Mouse (Mus musculus): ENCODE measurements around the gene Gm11733. TPM values are rescaled to one million over a fixed set of nuclear protein-coding genes. Genes with fewer than 3 reads are reported as not detected.
A peak's percentile ranks its signal among the peaks of the same experiment; 100 is the strongest.
"Not testable (repeated sequence)": the region's sequence is repeated elsewhere in the genome, so short reads cannot be mapped to it uniquely, and the experiment has no call there.

Gene Gm11733
- not detected in 2 replicates for polyA plus RNA-seq (2015; fragmentation: Nextera tagmentation; extraction: Ambion mirVana)

DNA sequence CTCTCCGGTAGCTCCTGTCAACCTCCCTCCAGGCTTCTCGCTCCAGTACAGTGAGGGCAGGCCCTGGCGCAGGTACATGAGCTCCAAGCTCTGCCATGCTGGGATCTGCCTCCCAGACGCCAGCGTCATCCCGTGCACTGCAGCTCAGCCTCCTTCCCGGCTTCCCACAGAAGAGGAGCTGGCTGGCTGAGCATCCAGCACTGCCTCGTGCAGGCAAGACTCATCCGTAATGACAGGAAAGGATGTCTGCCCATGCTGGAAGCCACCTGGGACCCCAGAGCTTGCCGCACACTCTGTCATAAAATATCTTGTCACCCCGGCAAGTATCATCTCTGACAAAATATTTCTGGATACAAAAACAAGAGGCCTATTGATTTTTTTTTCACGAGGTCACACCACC is at the start of gene Gm11733:
Gene Gm11733 (plus strand): TSS at position 171 of the 400 bp plus-strand sequence.
- H3K4me1 ChIP-seq: peaks cover 34% of the 10 kb centered on the region
- H3K9ac ChIP-seq: 0 out of 2 replicates have a peak within 1 kb of the TSS, but pooled peaks have one; percentile 31
- peak within 1 kb of the TSS; percentile 34 for H3K4me3 ChIP-seq (replicated peaks)
- ATAC-seq (replicated peaks; ENCODE audit: low FRiP score): no peak
- WGBS: 33% methylated on average over 12 of the region's 12 CpGs
- H3K27me3 ChIP-seq: peaks cover 11% of the 10 kb centered on the region; the same call in 1 of the 2 replicates
- peak within 1 kb of the TSS; percentile 45; the same call in 1 of the 2 replicates for H3K27ac ChIP-seq
- no peaks in the 10 kb centered on the region; the same call in none of the 2 replicates for H3K9me3 ChIP-seq (replicated peaks)
- peak within 1 kb of the TSS; percentile 67 for H3K4me2 ChIP-seq
- H3K36me3 ChIP-seq: no peaks in the 10 kb centered on the region

DNA sequence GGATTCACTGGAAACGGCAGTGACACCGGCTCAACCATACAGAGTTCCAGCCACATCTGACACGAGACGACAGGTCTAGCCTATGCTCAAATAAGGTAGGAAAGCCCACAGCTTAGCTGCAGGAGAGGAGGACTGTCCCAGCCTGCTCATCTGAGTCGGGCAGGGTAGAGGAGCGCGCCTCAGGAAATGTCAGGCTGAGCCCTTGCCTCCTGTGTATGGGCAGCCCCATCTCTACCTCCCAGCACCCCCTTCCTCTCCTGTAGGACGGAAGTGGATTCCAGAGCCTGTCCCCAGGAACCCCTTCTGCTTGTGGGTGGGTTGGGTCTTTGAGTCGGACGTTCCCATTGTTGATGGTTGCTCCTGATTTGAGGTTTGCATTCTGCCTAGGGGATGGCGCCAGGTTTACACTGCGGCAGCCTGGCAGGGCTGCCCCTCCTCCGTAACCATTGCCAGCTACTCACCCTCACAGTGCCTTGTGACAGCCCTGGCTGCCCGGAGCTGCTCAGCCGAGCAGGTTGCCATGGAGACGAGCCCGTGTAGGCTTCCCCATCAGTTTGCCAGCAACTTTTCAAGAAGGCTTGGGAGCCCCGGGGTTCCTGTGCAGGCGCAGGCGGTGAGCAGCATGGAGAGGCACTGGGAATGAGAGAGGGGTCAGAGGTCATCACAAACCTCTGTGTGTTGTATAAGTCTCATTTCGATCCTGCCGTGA is 47.6 kb upstream of the Gm11733 start:
- H3K27ac ChIP-seq: peak overlapping the region; percentile 41; the same call in 1 of the 2 replicates
- ATAC-seq (replicated peaks; ENCODE audit: low FRiP score): peak; percentile 82
- H3K4me3 ChIP-seq (replicated peaks): no peak overlapping the region
- 0 out of 2 replicates have a peak, but pooled peaks cover 3% of the 10 kb centered on the region for H3K9me3 ChIP-seq (replicated peaks)
- no peak overlapping the region for H3K9ac ChIP-seq
- peak overlapping the region; percentile 39 for H3K4me2 ChIP-seq
- 25% methylated on average over 22 of the region's 22 CpGs for WGBS
- H3K36me3 ChIP-seq: no peaks in the 10 kb centered on the region
- H3K4me1 ChIP-seq: peaks cover 26% of the 10 kb centered on the region
- peaks cover 47% of the 10 kb centered on the region for H3K27me3 ChIP-seq

- 0 out of 2 replicates have a peak, but pooled peaks have one; percentile 17 for ATAC-seq (replicated peaks; ENCODE audit: low FRiP score)
- Histone ChIP-seq H3K27ac (no peak overlapping the region), H3K4me1 (peaks cover 31% of the 10 kb centered on the region), H3K9me3 (replicated peaks) (0 out of 2 replicates have a peak, but pooled peaks cover 3% of the 10 kb centered on the region), H3K9ac (no peak overlapping the region), H3K4me2 (peak overlapping the region; percentile 39), H3K27me3 (peaks cover 47% of the 10 kb centered on the region), H3K4me3 (replicated peaks) (no peak overlapping the region), H3K36me3 (no peaks in the 10 kb centered on the region)
- 44% methylated on average over 7 of the region's 7 CpGs for WGBS
Measured at GRCm38 (mm10) chr11:117437110-117437490, 47.1 kb upstream of the Gm11733 start.

DNA sequence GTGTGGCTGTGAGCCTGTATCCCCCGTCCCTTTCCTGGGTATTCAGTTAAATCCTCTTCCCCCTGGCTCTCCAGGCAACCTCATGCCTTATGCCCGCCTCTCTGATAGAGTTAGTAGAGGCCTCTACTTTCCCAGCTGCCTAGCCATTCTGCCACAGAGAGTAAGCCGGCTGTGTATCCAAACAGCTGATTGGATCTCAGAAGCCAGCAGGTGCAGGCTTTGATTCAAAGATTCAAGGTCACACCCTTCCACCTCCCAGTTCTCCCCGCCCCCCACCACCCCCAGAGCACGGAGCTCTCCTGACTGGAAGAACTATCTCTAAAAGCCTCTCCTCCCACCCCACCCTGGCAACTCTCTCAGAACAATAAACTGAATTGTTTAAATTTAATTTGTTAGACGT is 45.8 kb upstream of the Gm11733 start:
- Histone ChIP-seq H3K4me1 (peaks cover 31% of the 10 kb centered on the region), H3K36me3 (no peaks in the 10 kb centered on the region), H3K9ac (no peak overlapping the region), H3K4me2 (no peak overlapping the region), H3K27me3 (peaks cover 47% of the 10 kb centered on the region), H3K9me3 (replicated peaks) (no peaks in the 10 kb centered on the region), H3K4me3 (replicated peaks) (no peak overlapping the region), H3K27ac (no peak overlapping the region)
- 49% methylated on average over 6 of the region's 6 CpGs for WGBS
- no peak for ATAC-seq (replicated peaks; ENCODE audit: low FRiP score)

- Histone ChIP-seq H3K27ac (no peak overlapping the region), H3K4me2 (peak overlapping the region; percentile 52), H3K9me3 (replicated peaks) (no peaks in the 10 kb centered on the region), H3K27me3 (peaks cover 41% of the 10 kb centered on the region), H3K4me3 (replicated peaks) (peak overlapping the region; percentile 19), H3K36me3 (no peaks in the 10 kb centered on the region), H3K4me1 (peaks cover 36% of the 10 kb centered on the region), H3K9ac (peak overlapping the region; percentile 26; the same call in 1 of the 2 replicates)
- 0 out of 2 replicates have a peak, but pooled peaks have one; percentile 4 for ATAC-seq (replicated peaks; ENCODE audit: low FRiP score)
- 19% methylated on average over 22 of the region's 22 CpGs for WGBS
Measured at GRCm38 (mm10) chr11:117440865-117441425, 43.2 kb upstream of the Gm11733 start.

DNA sequence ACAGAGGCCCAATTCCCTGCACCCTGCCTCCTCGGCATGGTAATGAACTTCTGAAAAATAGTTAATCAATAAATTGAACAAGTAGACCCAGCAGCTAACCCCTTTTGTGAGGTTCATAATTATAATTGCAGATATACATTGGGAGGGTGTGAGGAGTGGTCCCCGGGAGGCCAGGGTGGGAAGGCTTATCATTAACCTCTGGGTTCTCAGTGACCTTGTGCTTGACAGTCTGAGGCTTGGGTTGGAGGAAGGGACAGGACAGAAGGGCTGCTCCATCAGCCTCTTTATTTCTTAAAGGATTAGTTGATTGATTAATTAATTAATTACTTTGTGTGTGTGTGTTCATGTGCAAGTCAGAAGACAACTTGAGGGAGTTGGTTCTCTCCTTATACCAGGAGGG is 40.1 kb upstream of the Gm11733 start:
- Histone ChIP-seq H3K36me3 (no peaks in the 10 kb centered on the region), H3K27me3 (peaks cover 29% of the 10 kb centered on the region), H3K9ac (no peak overlapping the region), H3K4me1 (peaks cover 23% of the 10 kb centered on the region), H3K4me3 (replicated peaks) (no peak overlapping the region), H3K4me2 (no peak overlapping the region), H3K27ac (no peak overlapping the region), H3K9me3 (replicated peaks) (no peaks in the 10 kb centered on the region)
- no peak for ATAC-seq (replicated peaks; ENCODE audit: low FRiP score)
- 76% methylated on average over 2 of the region's 2 CpGs for WGBS

DNA sequence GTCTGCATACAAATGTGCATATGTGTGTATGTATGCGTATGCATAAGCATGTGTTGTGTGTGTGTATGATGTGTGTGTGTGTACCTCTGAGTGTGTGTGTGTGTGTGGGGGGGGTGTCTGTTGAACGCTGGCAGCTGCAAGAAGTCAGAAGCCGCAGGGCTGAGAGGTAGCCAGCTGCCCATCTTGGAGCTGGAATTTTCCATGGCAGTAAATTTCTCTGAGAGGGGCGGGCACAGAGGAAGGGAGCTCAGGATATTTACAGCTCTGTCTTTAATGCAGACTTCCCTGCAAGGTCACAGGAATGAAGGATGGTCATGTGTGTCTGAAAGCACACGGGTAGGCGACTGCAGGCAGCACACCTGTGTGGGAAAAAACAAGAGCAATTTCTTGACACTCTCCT is 38.5 kb upstream of the Gm11733 start:
- 0 out of 2 replicates have a peak, but pooled peaks have one; percentile 36 for ATAC-seq (replicated peaks; ENCODE audit: low FRiP score)
- Histone ChIP-seq H3K4me1 (peaks cover 23% of the 10 kb centered on the region), H3K36me3 (no peaks in the 10 kb centered on the region), H3K27ac (no peak overlapping the region), H3K4me2 (no peak overlapping the region), H3K9ac (no peak overlapping the region), H3K9me3 (replicated peaks) (no peaks in the 10 kb centered on the region), H3K4me3 (replicated peaks) (no peak overlapping the region), H3K27me3 (peaks cover 15% of the 10 kb centered on the region)
- 27% methylated on average over 6 of the region's 6 CpGs for WGBS

DNA sequence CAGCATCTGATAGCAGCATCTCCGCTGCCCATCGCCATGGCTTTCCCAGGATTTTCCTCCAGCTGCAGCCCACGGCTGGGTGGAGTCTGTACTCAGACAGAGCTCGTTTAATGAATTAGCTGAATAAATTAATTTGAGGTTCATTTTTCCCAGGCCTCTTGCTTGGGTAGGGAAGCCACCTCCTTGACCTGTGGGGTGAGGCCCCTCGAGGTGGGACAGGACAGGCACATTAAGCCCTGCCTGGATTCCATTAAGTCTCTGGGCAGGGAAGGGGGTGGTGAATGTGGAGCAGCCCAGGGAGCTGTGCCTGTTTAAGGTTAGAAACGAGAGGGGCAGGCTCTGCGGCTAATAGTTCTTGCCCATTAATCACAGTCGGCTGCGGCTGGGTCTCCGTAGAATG is 30.1 kb upstream of the Gm11733 start:
- peaks cover 52% of the 10 kb centered on the region for H3K27me3 ChIP-seq
- no peak overlapping the region for H3K9ac ChIP-seq
- peak; percentile 54; the same call in 1 of the 2 replicates for ATAC-seq (replicated peaks; ENCODE audit: low FRiP score)
- no peaks in the 10 kb centered on the region for H3K36me3 ChIP-seq
- no peaks in the 10 kb centered on the region for H3K9me3 ChIP-seq (replicated peaks)
- peaks cover 21% of the 10 kb centered on the region for H3K4me1 ChIP-seq
- no peak overlapping the region for H3K27ac ChIP-seq
- 13% methylated on average over 10 of the region's 10 CpGs for WGBS
- H3K4me3 ChIP-seq (replicated peaks): no peak overlapping the region
- peak overlapping the region; percentile 5; the same call in 1 of the 2 replicates for H3K4me2 ChIP-seq

- H3K9me3 ChIP-seq (replicated peaks): no peaks in the 10 kb centered on the region
- peak overlapping the region; percentile 70 for H3K27ac ChIP-seq
- ATAC-seq (replicated peaks; ENCODE audit: low FRiP score): peak; percentile 73
- H3K4me2 ChIP-seq: peak overlapping the region; percentile 36
- H3K9ac ChIP-seq: no peak overlapping the region
- no peaks in the 10 kb centered on the region for H3K36me3 ChIP-seq
- WGBS: 2% methylated on average over 8 of the region's 8 CpGs
- H3K4me3 ChIP-seq (replicated peaks): no peak overlapping the region
- H3K4me1 ChIP-seq: peaks cover 40% of the 10 kb centered on the region
- peaks cover 72% of the 10 kb centered on the region for H3K27me3 ChIP-seq
Measured at GRCm38 (mm10) chr11:117459148-117459547, 25.0 kb upstream of the Gm11733 start.

DNA sequence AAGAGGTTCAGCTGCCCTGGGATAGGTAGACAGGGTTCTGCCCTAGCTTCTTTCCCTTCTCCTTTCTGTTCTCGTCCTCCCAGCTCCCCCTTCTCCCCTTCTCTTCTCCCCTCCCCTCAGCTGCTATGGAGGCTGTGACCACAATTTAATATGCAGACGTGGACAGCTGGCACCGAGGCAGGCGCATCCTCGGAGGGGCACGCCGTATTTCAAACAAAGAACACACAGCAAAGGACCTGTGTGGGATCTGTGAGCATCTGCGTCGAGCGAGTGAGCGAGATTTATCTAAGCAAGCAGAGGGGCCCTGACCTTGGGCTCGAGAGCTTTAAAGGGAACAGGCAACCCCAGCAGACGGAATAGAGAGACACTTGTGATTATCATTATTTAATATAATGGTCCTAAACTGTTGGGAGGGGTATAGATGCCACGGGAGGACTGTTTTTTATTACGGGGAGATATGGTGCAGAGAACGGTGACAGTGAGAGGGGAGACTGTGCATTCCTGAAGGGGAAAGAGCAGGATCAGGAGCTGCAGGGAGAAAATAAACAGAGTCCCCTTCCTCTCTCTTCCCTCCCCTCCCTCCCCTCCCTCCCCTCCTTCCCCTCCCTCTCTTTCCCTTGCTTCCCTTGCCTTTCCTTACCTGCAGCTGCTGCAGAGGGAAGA is 21.8 kb upstream of the Gm11733 start:
- Histone ChIP-seq H3K4me1 (peaks cover 37% of the 10 kb centered on the region), H3K9ac (no peak overlapping the region), H3K27me3 (peaks cover 66% of the 10 kb centered on the region), H3K36me3 (no peaks in the 10 kb centered on the region), H3K4me3 (replicated peaks) (no peak overlapping the region), H3K27ac (no peak overlapping the region), H3K9me3 (replicated peaks) (no peaks in the 10 kb centered on the region), H3K4me2 (0 out of 2 replicates have a peak overlapping the region, but pooled peaks have one; percentile 10)
- no peak for ATAC-seq (replicated peaks; ENCODE audit: low FRiP score)
- 8% methylated on average over 16 of the region's 16 CpGs for WGBS

- H3K4me1 ChIP-seq: peaks cover 38% of the 10 kb centered on the region
Measured at GRCm38 (mm10) chr11:117463416-117463815, 20.8 kb upstream of the Gm11733 start.

GRCm38 (mm10) chr11:117466292-117466691 is 17.9 kb upstream of the Gm11733 start:
- no peaks in the 10 kb centered on the region for H3K9me3 ChIP-seq (replicated peaks)
- 32% methylated on average over 5 of the region's 5 CpGs for WGBS
- H3K4me3 ChIP-seq (replicated peaks): no peak overlapping the region
- H3K9ac ChIP-seq: no peak overlapping the region
- no peaks in the 10 kb centered on the region for H3K36me3 ChIP-seq
- H3K27ac ChIP-seq: no peak overlapping the region
- H3K4me2 ChIP-seq: no peak overlapping the region
- peaks cover 24% of the 10 kb centered on the region for H3K4me1 ChIP-seq
- ATAC-seq (replicated peaks; ENCODE audit: low FRiP score): no peak
- peaks cover 40% of the 10 kb centered on the region for H3K27me3 ChIP-seq

More at GRCm38 (mm10) chr11:117463416-117463815, 20.8 kb upstream of the Gm11733 start:
- WGBS: 81% methylated on average over 4 of the region's 4 CpGs
- H3K36me3 ChIP-seq; H3K9me3 ChIP-seq (replicated peaks); ATAC-seq (replicated peaks; ENCODE audit: low FRiP score); H3K4me3 ChIP-seq (replicated peaks); H3K4me2 ChIP-seq; H3K9ac ChIP-seq; H3K27ac ChIP-seq: not testable (repeated sequence)
- H3K27me3 ChIP-seq: peaks cover 61% of the 10 kb centered on the region
